Mouse (Mus musculus): ENCODE measurements at regions not wholly inside any gene's neighbourhood (a gene's known extent, or its start where the extent isn't known, plus 50 kb on each side); places are given as distances from the start of the nearest gene placed in this dataset.
"Not testable (repeated sequence)": the region's sequence is repeated elsewhere in the genome, so short reads cannot be mapped to it uniquely, and the experiment has no call there.

DNA sequence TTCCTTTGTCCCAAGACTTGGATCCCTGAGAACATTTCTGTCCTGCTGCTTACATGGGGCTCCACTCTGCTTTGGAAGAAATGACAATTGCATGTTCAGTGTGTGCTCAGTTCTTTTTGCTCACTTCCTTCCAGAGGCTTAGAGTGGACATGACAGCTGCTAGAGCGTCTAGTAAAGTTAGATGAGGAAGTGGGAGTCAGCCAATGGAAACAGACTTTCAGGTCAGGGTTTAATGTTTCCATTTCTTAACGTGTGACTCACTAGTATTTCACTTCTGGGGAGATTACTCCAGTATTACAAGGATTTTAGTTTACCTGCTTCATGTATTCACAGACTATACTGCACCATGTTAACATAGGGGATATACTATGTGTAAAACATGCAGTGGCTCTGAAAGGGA lies 759.3 kb upstream of the Gm38303 start:
- no peak for ATAC-seq (ENCODE audit: low FRiP score, low TSS enrichment)
- Histone ChIP-seq H3K27me3 (ENCODE audit: control insufficient read depth, insufficient read depth, low read length) (no peaks in the 10 kb centered on the region), H3K4me2 (replicated peaks; ENCODE audit: low read depth, low read length) (no peak overlapping the region), H3K27ac (ENCODE audit: low read depth, low read length) (no peak overlapping the region), H3K4me3 (ENCODE audit: low read length) (no peak overlapping the region), H3K36me3 (ENCODE audit: control insufficient read depth, insufficient read depth, low read length) (no peaks in the 10 kb centered on the region), H3K4me1 (ENCODE audit: control insufficient read depth, insufficient read depth, low read length) (no peaks in the 10 kb centered on the region), H3K9ac (ENCODE audit: low read depth, low read length) (no peak overlapping the region), H3K9me3 (ENCODE audit: control insufficient read depth, low read length) (no peaks in the 10 kb centered on the region)
- WGBS: 48% methylated on average over 2 of the region's 2 CpGs

DNA sequence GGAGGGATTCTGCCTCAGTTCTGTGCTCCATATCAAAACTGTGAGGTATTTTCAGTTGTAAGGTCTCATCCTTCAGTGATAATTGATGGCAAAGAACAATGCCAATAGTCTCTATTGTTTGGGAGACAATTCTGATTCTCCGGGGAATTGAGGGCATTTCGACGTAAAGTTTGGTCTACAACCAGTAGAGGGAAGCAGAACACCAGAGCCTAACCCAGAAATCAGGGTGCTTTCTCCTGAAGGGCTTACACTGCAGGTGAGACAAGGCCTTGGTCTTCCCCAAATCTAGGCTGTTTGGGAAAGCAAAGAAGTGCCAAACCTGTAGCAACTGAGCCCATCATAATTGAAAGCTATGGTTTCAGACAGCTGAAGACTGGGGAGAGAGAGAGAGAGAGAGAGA lies 758.7 kb upstream of the Gm38303 start:
- Histone ChIP-seq H3K4me2 (replicated peaks; ENCODE audit: low read depth, low read length) (no peak overlapping the region), H3K4me3 (ENCODE audit: low read length) (no peak overlapping the region), H3K4me1 (ENCODE audit: control insufficient read depth, insufficient read depth, low read length) (no peaks in the 10 kb centered on the region), H3K27ac (ENCODE audit: low read depth, low read length) (no peak overlapping the region), H3K27me3 (ENCODE audit: control insufficient read depth, insufficient read depth, low read length) (no peaks in the 10 kb centered on the region), H3K9me3 (ENCODE audit: control insufficient read depth, low read length) (no peaks in the 10 kb centered on the region), H3K36me3 (ENCODE audit: control insufficient read depth, insufficient read depth, low read length) (no peaks in the 10 kb centered on the region), H3K9ac (ENCODE audit: low read depth, low read length) (no peak overlapping the region)
- ATAC-seq (ENCODE audit: low FRiP score, low TSS enrichment): no peak
- 73% methylated on average over 3 of the region's 3 CpGs for WGBS

DNA sequence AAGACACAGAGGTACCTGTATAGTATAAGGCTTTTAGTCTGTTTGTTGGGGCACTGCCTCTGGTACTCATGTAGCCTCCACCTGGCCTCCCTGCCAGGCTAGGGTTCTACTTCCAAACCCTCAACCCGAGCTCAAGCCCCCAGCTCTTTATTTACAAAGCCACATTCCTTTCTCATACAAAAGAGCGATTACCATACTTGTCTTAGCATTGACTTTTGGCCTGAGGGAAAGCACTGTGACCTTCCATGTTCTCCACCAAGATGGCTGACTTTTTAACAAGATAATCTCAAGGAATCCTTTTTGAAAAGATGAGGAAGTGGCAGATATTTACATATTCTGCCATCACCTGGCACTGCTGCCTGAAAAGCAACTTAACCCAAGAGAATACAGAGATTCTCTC lies 747.8 kb upstream of the Gm38303 start:
- no peak for ATAC-seq (ENCODE audit: low FRiP score, low TSS enrichment)
- no peak overlapping the region for H3K27ac ChIP-seq (ENCODE audit: low read depth, low read length)
- H3K4me1 ChIP-seq (ENCODE audit: control insufficient read depth, insufficient read depth, low read length): no peaks in the 10 kb centered on the region
- no peaks in the 10 kb centered on the region for H3K27me3 ChIP-seq (ENCODE audit: control insufficient read depth, insufficient read depth, low read length)
- no peaks in the 10 kb centered on the region for H3K9me3 ChIP-seq (ENCODE audit: control insufficient read depth, low read length)
- no peak overlapping the region for H3K9ac ChIP-seq (ENCODE audit: low read depth, low read length)
- no peaks in the 10 kb centered on the region for H3K36me3 ChIP-seq (ENCODE audit: control insufficient read depth, insufficient read depth, low read length)
- WGBS: 66% methylated on average over 2 of the region's 2 CpGs
- no peak overlapping the region for H3K4me3 ChIP-seq (ENCODE audit: low read length)
- no peak overlapping the region for H3K4me2 ChIP-seq (replicated peaks; ENCODE audit: low read depth, low read length)

DNA sequence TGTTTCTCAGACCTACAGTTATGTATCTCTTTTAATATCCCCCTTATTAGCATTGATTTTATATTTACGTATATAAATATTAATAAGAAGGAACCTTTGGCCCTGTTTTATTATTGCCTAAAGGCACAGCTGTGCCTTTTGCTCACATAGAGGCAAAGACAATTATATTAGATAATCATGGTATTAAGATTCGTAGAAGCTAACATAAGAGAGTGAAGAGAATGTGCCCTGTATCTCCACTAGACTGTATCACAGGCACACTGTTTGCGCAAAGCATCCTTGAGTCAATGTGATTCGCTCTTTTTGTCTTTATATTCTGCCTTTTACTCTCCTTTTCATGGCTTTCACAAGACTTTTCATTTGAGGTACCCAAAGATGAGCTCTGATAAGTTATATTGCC lies 738.5 kb upstream of the Gm38303 start:
- no peak for ATAC-seq (ENCODE audit: low FRiP score, low TSS enrichment)
- H3K27ac ChIP-seq (ENCODE audit: low read depth, low read length): no peak overlapping the region
- H3K4me3 ChIP-seq (ENCODE audit: low read length): no peak overlapping the region
- H3K4me2 ChIP-seq (replicated peaks; ENCODE audit: low read depth, low read length): no peak overlapping the region
- H3K9ac ChIP-seq (ENCODE audit: low read depth, low read length): no peak overlapping the region
- no peaks in the 10 kb centered on the region for H3K27me3 ChIP-seq (ENCODE audit: control insufficient read depth, insufficient read depth, low read length)
- no peaks in the 10 kb centered on the region for H3K36me3 ChIP-seq (ENCODE audit: control insufficient read depth, insufficient read depth, low read length)
- 90% methylated on average over 4 of the region's 4 CpGs for WGBS
- no peaks in the 10 kb centered on the region for H3K4me1 ChIP-seq (ENCODE audit: control insufficient read depth, insufficient read depth, low read length)
- no peaks in the 10 kb centered on the region for H3K9me3 ChIP-seq (ENCODE audit: control insufficient read depth, low read length)

DNA sequence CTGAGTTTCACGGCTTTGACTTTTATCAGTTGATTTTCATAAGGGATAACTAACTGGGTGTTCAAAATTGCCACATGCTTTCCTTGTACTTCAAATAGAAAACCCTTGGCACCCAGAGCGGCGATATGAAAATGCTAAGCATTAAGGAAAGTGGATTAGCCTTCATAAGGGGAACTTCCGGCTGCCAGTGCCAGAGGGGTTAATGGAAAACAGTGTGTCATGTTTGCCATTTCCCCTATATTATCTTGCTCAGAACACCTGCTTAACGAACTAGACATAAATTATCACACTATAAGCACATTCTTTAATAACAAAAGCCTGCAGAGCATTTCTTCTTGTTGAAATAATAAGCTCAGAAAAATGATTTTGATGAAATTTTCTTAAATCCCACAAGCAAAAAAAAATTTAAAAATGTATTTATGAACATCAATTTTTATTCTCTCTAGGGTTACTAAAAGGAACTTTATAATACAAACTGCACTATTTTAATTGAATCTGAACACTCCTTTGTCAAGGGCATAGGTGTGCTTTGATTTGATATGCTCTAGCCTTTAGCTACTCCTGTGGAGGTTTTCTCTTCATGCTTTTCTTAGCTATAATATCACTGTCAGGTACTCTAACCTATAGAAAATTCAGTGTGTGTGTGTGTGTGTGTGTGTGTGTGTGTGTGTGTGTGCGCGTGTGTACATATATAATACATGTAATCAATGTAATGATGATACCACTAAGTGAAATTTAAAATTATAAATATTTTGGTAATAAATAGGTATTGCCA lies 699.7 kb upstream of the Gm38303 start:
- no peaks in the 10 kb centered on the region for H3K4me1 ChIP-seq (ENCODE audit: control insufficient read depth, insufficient read depth, low read length)
- no peak overlapping the region for H3K9ac ChIP-seq (ENCODE audit: low read depth, low read length)
- 84% methylated on average over 7 of the region's 7 CpGs for whole genome bisulfite sequencing
- no peak overlapping the region for H3K4me2 ChIP-seq (replicated peaks; ENCODE audit: low read depth, low read length)
- H3K27me3 ChIP-seq (ENCODE audit: control insufficient read depth, insufficient read depth, low read length): no peaks in the 10 kb centered on the region
- H3K9me3 ChIP-seq (ENCODE audit: control insufficient read depth, low read length): no peaks in the 10 kb centered on the region
- H3K4me3 ChIP-seq (ENCODE audit: low read length): no peak overlapping the region
- H3K27ac ChIP-seq (ENCODE audit: low read depth, low read length): no peak overlapping the region
- ATAC-seq (ENCODE audit: low FRiP score, low TSS enrichment): no peak
- H3K36me3 ChIP-seq (ENCODE audit: control insufficient read depth, insufficient read depth, low read length): no peaks in the 10 kb centered on the region

DNA sequence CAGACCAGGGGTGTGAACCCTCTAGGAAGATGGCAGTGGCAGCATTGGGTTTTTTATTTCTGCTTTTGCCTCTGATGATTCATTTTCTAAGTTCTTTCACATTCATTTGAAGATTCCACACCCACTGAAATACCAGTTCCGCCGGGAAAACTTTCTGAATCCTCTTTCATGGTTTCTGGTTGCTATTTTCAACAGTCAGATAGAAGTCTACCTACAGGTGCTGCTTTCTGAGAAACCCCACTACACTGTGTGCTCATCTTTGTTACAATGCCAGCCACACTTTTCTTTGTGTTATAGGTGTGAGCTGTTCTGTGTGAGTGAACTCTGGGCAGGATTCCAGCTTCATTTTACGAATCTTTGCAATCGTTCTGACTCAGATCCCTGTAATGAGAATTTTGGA lies 694.5 kb upstream of the Gm38303 start:
- Histone ChIP-seq H3K27me3 (ENCODE audit: control insufficient read depth, insufficient read depth, low read length) (no peaks in the 10 kb centered on the region), H3K4me2 (replicated peaks; ENCODE audit: low read depth, low read length) (no peak overlapping the region), H3K36me3 (ENCODE audit: control insufficient read depth, insufficient read depth, low read length) (no peaks in the 10 kb centered on the region), H3K9me3 (ENCODE audit: control insufficient read depth, low read length) (no peaks in the 10 kb centered on the region), H3K4me1 (ENCODE audit: control insufficient read depth, insufficient read depth, low read length) (no peaks in the 10 kb centered on the region), H3K9ac (ENCODE audit: low read depth, low read length) (no peak overlapping the region), H3K4me3 (ENCODE audit: low read length) (no peak overlapping the region), H3K27ac (ENCODE audit: low read depth, low read length) (no peak overlapping the region)
- ATAC-seq (ENCODE audit: low FRiP score, low TSS enrichment): no peak
- 89% methylated on average over 4 of the region's 4 CpGs for WGBS

DNA sequence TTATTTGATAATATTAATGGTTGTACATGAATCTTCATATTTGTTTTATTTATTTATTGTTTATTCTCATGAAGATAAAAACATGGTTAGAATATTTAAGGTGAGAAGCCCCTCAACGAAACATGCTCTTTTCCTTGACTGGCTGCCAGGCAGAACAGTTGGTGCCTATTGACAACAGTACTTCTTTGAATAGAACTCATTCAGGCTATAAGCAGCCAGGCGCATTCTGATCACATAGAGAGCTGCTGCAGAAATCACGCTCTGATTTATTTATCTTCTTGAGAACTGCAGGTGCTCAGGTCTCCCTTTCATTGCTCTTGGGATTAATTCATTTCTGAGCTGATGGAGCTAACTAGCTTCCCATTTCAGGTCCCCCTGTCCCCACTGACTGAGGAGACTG lies 688.9 kb upstream of the Gm38303 start:
- ATAC-seq (ENCODE audit: low FRiP score, low TSS enrichment): no peak
- no peak overlapping the region for H3K4me2 ChIP-seq (replicated peaks; ENCODE audit: low read depth, low read length)
- 87% methylated on average over 3 of the region's 3 CpGs for WGBS
- H3K4me3 ChIP-seq (ENCODE audit: low read length): no peak overlapping the region
- H3K36me3 ChIP-seq (ENCODE audit: control insufficient read depth, insufficient read depth, low read length): no peaks in the 10 kb centered on the region
- H3K27me3 ChIP-seq (ENCODE audit: control insufficient read depth, insufficient read depth, low read length): no peaks in the 10 kb centered on the region
- H3K4me1 ChIP-seq (ENCODE audit: control insufficient read depth, insufficient read depth, low read length): no peaks in the 10 kb centered on the region
- H3K9me3 ChIP-seq (ENCODE audit: control insufficient read depth, low read length): no peaks in the 10 kb centered on the region
- H3K9ac ChIP-seq (ENCODE audit: low read depth, low read length): no peak overlapping the region
- no peak overlapping the region for H3K27ac ChIP-seq (ENCODE audit: low read depth, low read length)

DNA sequence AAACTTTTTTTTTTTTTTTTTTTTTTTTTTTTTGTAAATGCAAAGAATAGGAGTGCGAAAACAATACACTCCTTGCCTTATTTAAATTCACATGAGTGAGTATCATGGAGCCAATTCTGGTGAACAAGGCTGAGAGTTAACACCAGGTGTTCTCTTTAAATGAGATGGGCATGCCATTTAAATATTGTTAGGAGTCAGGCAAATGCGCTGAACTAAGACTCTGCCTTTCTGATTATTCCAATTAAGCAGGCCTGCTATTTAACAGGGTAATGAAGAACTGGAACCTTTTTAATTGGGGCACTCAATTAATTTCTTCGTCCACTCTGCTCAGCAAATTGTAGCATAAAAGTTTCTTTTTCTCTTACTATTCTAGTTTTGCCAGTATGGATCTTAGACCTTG lies 684.6 kb upstream of the Gm38303 start:
- H3K9me3 ChIP-seq (ENCODE audit: control insufficient read depth, low read length): no peaks in the 10 kb centered on the region
- no peaks in the 10 kb centered on the region for H3K4me1 ChIP-seq (ENCODE audit: control insufficient read depth, insufficient read depth, low read length)
- no peaks in the 10 kb centered on the region for H3K27me3 ChIP-seq (ENCODE audit: control insufficient read depth, insufficient read depth, low read length)
- no peak overlapping the region for H3K9ac ChIP-seq (ENCODE audit: low read depth, low read length)
- WGBS: 85% methylated on average over 3 of the region's 3 CpGs
- H3K4me2 ChIP-seq (replicated peaks; ENCODE audit: low read depth, low read length): no peak overlapping the region
- no peak overlapping the region for H3K27ac ChIP-seq (ENCODE audit: low read depth, low read length)
- no peak for ATAC-seq (ENCODE audit: low FRiP score, low TSS enrichment)
- no peak overlapping the region for H3K4me3 ChIP-seq (ENCODE audit: low read length)
- no peaks in the 10 kb centered on the region for H3K36me3 ChIP-seq (ENCODE audit: control insufficient read depth, insufficient read depth, low read length)

DNA sequence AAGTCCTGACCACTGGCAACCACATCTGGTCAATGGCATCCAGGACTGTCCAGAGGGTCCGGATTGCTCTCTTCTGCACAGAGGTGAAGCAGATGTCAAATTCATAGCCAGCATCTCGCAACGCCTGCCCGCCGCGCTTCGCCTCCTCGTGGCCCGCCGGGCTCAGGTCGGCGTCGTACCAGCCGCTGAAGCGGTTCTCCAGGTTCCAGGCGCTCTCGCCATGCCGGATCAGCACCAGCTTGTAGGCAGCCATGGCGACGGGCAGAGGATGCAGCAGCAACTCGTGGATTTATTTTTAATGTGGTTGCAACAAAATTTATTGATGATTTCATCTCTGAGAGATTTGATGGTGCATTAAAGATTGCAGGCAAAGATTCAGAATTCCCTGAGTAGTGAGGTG lies 679.4 kb upstream of the Gm38303 start:
- not testable (repeated sequence) for H3K9ac ChIP-seq (ENCODE audit: low read depth, low read length); H3K36me3 ChIP-seq (ENCODE audit: control insufficient read depth, insufficient read depth, low read length); H3K4me3 ChIP-seq (ENCODE audit: low read length); H3K27me3 ChIP-seq (ENCODE audit: control insufficient read depth, insufficient read depth, low read length); H3K27ac ChIP-seq (ENCODE audit: low read depth, low read length); H3K4me2 ChIP-seq (replicated peaks; ENCODE audit: low read depth, low read length); H3K4me1 ChIP-seq (ENCODE audit: control insufficient read depth, insufficient read depth, low read length); ATAC-seq (ENCODE audit: low FRiP score, low TSS enrichment); H3K9me3 ChIP-seq (ENCODE audit: control insufficient read depth, low read length)
- WGBS: 93% methylated on average over 6 of the region's 21 CpGs
